Mouse (Mus musculus) embryo, embryonic 9.5 days (tissue): ENCODE data around the gene Ahr.

ENCODE experiments used
- DNase-seq: peaks from one replicate; pipeline ENCODE4 v3.0.0-alpha.2; 2017; ENCODE audit errors: extremely low spot score

Gene Ahr

DNA sequence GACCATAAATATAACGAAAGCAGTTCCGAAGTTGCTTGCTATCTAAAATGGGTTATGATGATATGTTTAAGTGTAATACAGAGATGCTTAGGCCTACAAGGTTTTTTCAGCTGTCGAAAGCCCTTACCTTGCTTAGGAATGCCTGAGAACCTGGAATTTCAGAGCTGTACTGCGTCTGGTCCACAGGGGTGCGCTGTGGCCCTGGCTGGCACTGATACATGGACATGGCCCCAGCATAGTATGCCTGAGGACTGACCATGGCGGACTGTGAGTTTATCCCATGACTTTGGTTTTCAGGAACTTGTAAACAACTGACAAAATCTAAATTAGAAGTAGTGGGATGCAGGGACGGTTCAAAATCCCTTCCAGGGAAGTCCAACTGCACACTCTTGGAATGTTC, 31.3 kb downstream of the Ahr start:
- DNase-seq, result no peak

DNA sequence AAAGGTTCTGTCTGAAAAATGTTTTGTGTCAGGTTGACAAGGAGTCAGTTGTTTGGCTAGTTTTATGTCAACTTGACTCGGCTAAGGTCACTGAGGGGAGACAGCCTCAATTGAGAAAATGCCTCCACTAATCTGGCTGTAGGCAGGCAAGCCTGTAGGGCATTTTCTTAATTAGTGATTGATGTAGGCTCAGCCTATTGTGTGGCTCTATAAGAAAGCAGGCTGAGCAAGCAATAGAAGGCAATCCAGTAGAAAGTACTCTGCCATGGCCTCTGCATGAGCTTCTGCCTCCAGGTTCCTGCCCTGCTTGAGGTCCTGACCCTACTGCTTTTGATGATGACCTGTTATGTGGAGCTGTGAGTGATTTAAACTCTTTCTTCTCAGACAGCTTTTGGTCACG, 33.4 kb downstream of the Ahr start:
- peak; percentile 30 for DNase-seq

DNA sequence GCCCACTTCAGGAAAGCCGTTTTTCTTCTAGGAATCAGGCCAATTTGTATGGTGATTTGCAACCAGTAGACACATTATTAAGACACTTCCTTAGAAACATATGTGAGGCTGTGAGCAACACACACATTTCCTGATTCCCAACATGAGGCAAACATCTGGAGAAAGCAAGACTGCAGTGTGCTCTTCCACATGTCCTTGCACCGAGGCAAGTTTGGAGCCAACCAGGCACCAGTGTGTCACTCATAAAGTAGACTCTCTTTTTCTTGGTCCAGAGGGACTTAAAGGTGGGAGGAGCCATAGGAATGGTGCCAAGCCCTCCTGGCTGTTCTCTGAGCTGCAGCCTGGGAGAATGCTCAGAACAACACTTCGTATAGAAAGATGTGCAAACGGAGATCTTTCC, 39.6 kb downstream of the Ahr start:
- no peak for DNase-seq

DNA sequence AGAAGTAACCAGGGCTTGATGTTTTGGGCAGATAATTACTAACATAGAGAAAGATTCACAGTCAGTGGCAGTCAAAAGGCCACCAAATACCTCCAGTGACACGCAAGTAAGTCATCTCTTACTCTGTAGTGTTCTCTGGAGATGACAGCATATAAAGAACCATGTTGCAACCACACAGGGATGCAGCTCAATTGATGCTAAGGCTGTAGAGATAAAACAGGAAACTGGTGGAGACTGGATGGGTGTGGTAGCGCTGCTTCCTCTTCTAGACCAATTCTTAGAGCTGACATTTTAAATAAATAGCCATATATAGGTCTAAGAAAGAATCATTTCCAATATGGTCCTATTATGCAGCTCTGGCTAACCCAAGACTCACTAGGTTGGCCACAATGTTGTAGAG, 54.1 kb downstream of the Ahr start:
- DNase-seq, result no peak

DNA sequence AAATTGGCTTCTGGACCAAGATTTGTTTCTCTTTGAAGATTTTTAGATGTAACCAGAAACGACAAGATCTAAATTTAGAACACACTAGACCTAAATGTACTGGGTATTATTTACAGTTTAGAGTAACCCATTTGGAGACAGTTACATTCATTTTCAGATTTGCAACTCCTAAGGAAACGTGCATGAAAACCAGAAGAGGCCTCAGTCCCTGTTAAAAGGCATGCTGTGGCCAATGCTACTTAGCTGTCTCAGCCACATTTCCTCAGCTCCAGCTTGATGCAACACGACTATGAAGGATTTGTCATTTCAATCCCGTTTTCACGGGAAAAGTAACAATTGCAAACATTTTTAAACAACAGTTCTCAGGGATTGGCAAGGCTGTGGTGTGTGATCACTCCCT, 55.9 kb downstream of the Ahr start:
- DNase-seq, result no peak

DNA sequence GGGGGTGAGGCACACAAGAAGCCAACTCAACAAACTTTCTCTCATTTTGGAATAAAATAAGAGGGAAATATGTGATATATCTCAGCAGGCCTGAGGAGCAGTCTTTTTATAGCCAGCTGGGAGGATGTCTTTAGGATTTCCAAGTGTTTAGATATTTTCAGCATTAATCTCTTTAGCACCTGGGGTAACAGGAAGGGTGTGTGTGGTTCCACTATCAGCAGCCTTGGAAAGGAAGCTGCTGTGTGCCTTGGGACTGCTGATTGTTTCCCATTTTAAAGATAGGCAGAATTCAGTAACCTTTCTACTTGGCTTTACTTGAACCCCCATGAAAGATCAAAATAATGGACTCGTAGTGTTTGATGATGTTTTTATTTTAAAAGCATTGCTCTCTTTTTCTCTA, 71.4 kb downstream of the Ahr start:
- DNase-seq, result no peak

DNA sequence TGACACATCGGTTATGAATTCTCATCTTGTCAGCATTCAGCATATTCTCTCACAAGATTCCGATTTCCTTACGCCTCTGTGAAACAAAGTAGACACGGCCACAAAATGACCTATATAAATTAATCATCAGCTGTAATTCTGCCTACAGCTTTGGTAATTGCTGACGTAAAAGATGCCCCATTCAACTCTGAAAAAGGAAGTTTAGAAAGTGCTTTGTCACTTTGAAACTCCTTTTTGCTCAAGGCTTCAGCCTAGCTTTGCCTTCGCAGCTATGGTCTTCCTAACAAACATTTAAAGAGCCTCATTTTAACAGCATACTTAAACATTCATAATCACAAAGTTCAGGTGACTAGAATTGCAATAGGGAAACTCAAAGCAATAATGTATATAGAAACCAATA, 72.2 kb downstream of the Ahr start:
- DNase-seq, result no peak

DNA sequence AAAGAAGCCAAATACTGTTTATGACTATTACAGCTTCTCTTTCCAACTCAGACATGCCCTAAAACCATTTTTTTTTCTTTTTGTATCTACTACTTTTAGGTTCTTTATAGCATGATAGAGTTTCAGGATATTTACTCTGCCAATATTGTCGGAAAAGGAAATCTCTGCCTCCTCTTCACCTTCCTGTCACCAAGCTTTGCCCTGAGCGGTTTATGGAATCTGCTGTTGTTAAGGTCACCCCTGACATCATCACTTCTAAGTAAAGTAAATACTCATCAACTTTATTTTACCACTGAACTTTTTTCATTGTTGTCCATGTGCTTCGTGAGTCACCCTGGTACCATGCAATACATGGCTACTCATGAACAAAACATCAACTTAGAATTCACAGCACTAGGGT, 75.2 kb downstream of the Ahr start:
- DNase-seq, result no peak
